Mouse (Mus musculus) MEL (cell line): ENCODE measurements at regions not wholly inside any gene's neighbourhood (a gene's known extent, or its start where the extent isn't known, plus 50 kb on each side); places are given as distances from the start of the nearest gene placed in this dataset.

ENCODE experiments used
- DNase-seq: peaks from one replicate; pipeline ENCODE4 v3.0.0; 2011; ENCODE audit warnings: low read depth, low spot score
- H3K27ac ChIP-seq: 2 replicates; pipeline ENCODE4 v1.5.1; 2012; ENCODE audit warnings: low read depth, mild to moderate bottlenecking, control low read depth, low read length, moderate library complexity; ENCODE audit not compliant: control insufficient read depth
- H3K27me3 ChIP-seq, 2 experiments: fragments of 150-350 bp in 1 of 2; sonication (generic) in 1 of 2; 2 replicates each; pipeline ENCODE4 v1.6.1; 2012; ENCODE audit warnings: low read length in 2 of 2, mild to moderate bottlenecking in 2 of 2, improper control_type of control experiment in 1 of 2, moderate library complexity in 1 of 2; ENCODE audit not compliant: insufficient read depth in 2 of 2, control insufficient read depth in 1 of 2
- H3K36me3 ChIP-seq, 2 experiments: 2 replicates each; pipeline ENCODE4 v1.6.1; 2012 to 2014; ENCODE audit warnings: low read length in 2 of 2, improper control_type of control experiment in 1 of 2, inconsistent platforms in 1 of 2, mild to moderate bottlenecking in 1 of 2; ENCODE audit not compliant: insufficient read depth in 2 of 2, control insufficient read depth in 1 of 2
- H3K4me1 ChIP-seq, 2 experiments: fragments of 150-350 bp in 1 of 2; sonication (generic) in 1 of 2; 2 replicates each; pipeline ENCODE4 v1.6.1; 2012; ENCODE audit warnings: low read length in 2 of 2, improper control_type of control experiment in 1 of 2, mild to moderate bottlenecking in 1 of 2; ENCODE audit not compliant: insufficient read depth in 2 of 2, control insufficient read depth in 1 of 2
- H3K4me3 ChIP-seq, 2 experiments: fragments of 150-350 bp in 1 of 2; sonication (generic) in 1 of 2; 2 replicates each; pipeline ENCODE4 v1.5.1; 2012; ENCODE audit warnings: low read depth in 2 of 2, low read length in 2 of 2, mild to moderate bottlenecking in 2 of 2, moderate library complexity in 2 of 2, control low read depth in 1 of 2, improper control_type of control experiment in 1 of 2; ENCODE audit not compliant: control insufficient read depth in 1 of 2, insufficient read depth in 1 of 2
- H3K79me2 ChIP-seq: 2 replicates; pipeline ENCODE4 v1.6.1; 2012; ENCODE audit warnings: mild to moderate bottlenecking, low read length, moderate library complexity; ENCODE audit not compliant: control insufficient read depth, poor library complexity, insufficient read depth
- H3K9ac ChIP-seq: 2 replicates; pipeline ENCODE4 v1.6.1; 2012; ENCODE audit warnings: low read depth, mild to moderate bottlenecking, control low read depth, low read length, moderate library complexity; ENCODE audit not compliant: control insufficient read depth, poor library complexity, severe bottlenecking
- H3K9me3 ChIP-seq: fragments of 150-350 bp; sonication (generic); replicated peaks from 2 replicates; pipeline ENCODE4 v1.6.1; 2012; ENCODE audit warnings: mild to moderate bottlenecking, low read length, improper control_type of control experiment, moderate library complexity; ENCODE audit not compliant: insufficient read depth
- CHD2 ChIP-seq: IDR thresholded peaks from 2 replicates; pipeline ENCODE4 v1.6.1; 2011; ENCODE audit warnings: low read length, improper control_type of control experiment
- ELF1 ChIP-seq: IDR thresholded peaks from 2 replicates; pipeline ENCODE4 v1.6.1; 2014; ENCODE audit warnings: low read depth, mild to moderate bottlenecking, inconsistent platforms, low read length, improper control_type of control experiment, moderate library complexity
- ETS1 ChIP-seq: IDR thresholded peaks from 2 replicates; pipeline ENCODE4 v1.6.1; 2012; ENCODE audit warnings: low read depth, mild to moderate bottlenecking, inconsistent platforms, low read length, improper control_type of control experiment, moderate library complexity
- GATA1 ChIP-seq: IDR thresholded peaks from 2 replicates; pipeline ENCODE4 v1.6.1; 2011; ENCODE audit warnings: low read depth, low read length, improper control_type of control experiment
- HCFC1 ChIP-seq: IDR thresholded peaks from 2 replicates; pipeline ENCODE4 v1.6.1; 2012; ENCODE audit warnings: low read depth, mild to moderate bottlenecking, inconsistent platforms, low read length, improper control_type of control experiment, moderate library complexity
- KAT2A ChIP-seq: conservative IDR thresholded peaks from 2 replicates; pipeline ENCODE4 v1.6.1; 2012; ENCODE audit warnings: low read depth, low read length, improper control_type of control experiment, inconsistent platforms
- MAFK ChIP-seq: IDR thresholded peaks from 2 replicates; pipeline ENCODE4 v1.6.1; 2011; ENCODE audit warnings: low read depth, mild to moderate bottlenecking, low read length, improper control_type of control experiment, borderline replicate concordance
- MAX ChIP-seq: IDR thresholded peaks from 2 replicates; pipeline ENCODE4 v1.6.1; 2011; ENCODE audit warnings: low read length, improper control_type of control experiment
- MAZ ChIP-seq: IDR thresholded peaks from 2 replicates; pipeline ENCODE4 v1.6.1; 2012; ENCODE audit warnings: low read depth, mild to moderate bottlenecking, inconsistent platforms, low read length, improper control_type of control experiment
- MEF2A ChIP-seq: IDR thresholded peaks from 2 replicates; pipeline ENCODE4 v1.6.1; 2014; ENCODE audit warnings: low read depth, mild to moderate bottlenecking, inconsistent platforms, low read length, improper control_type of control experiment; ENCODE audit not compliant: poor library complexity, insufficient replicate concordance, severe bottlenecking; ENCODE audit errors: extremely low read depth
- MYB ChIP-seq: IDR thresholded peaks from 2 replicates; pipeline ENCODE4 v1.6.1; 2011; ENCODE audit warnings: mild to moderate bottlenecking, low read depth, low read length, improper control_type of control experiment
- NELFE ChIP-seq: IDR thresholded peaks from 2 replicates; pipeline ENCODE4 v1.6.1; 2011; ENCODE audit warnings: low read depth, low read length, improper control_type of control experiment
- POLR2AphosphoS2 ChIP-seq: IDR thresholded peaks from 2 replicates; pipeline ENCODE4 v1.6.1; 2011; ENCODE audit warnings: low read length, improper control_type of control experiment
- SMC3 ChIP-seq: IDR thresholded peaks from 2 replicates; pipeline ENCODE4 v1.6.1; 2011; ENCODE audit warnings: low read depth, low read length, improper control_type of control experiment
- TAL1 ChIP-seq: IDR thresholded peaks from 2 replicates; pipeline ENCODE4 v1.6.1; 2012; ENCODE audit warnings: mild to moderate bottlenecking, inconsistent platforms, low read length, moderate library complexity, mixed read lengths
- TCF12 ChIP-seq: IDR thresholded peaks from 2 replicates; pipeline ENCODE4 v1.6.1; 2014; ENCODE audit warnings: low read depth, mild to moderate bottlenecking, inconsistent platforms, low read length, improper control_type of control experiment, moderate library complexity
- USF1 ChIP-seq: IDR thresholded peaks from 2 replicates; pipeline ENCODE4 v1.6.1; 2014; ENCODE audit warnings: low read depth, mild to moderate bottlenecking, inconsistent platforms, low read length, improper control_type of control experiment, moderate library complexity

- no peaks in the 10 kb centered on the region for H3K27me3 ChIP-seq
- DNase-seq, result no peak
- no peaks in the 10 kb centered on the region for H3K9me3 ChIP-seq
- TF ChIP-seq KAT2A (no peak), POLR2AphosphoS2 (no peak), SMC3 (no peak), TAL1 (no peak), NELFE (no peak)
- no peaks in the 10 kb centered on the region for H3K79me2 ChIP-seq
- no peak overlapping the region for H3K27ac ChIP-seq
- no peaks in the 10 kb centered on the region for H3K36me3 ChIP-seq
- no peak overlapping the region for H3K9ac ChIP-seq
- no peak overlapping the region for H3K4me3 ChIP-seq
- no peaks in the 10 kb centered on the region for H3K4me1 ChIP-seq
Observed at GRCm38 (mm10) chr8:86309460-86309859, 271.0 kb downstream of the Abcc12 start.

GRCm38 (mm10) chr8:86307339-86307738 lies 273.1 kb downstream of the Abcc12 start:
- DNase-seq, result no peak
- H3K79me2 ChIP-seq, result no peaks in the 10 kb centered on the region
- H3K9ac ChIP-seq, result no peak overlapping the region
- TF ChIP-seq GATA1 (no peak), MAFK (no peak), USF1 (no peak), MYB (no peak), HCFC1 (no peak), ELF1 (no peak), CHD2 (no peak), MEF2A (no peak), MAX (no peak), MAZ (no peak), ETS1 (no peak), TCF12 (no peak)
- TF ChIP-seq, all 39 proteins: peak for 0
- Histone ChIP-seq H3K4me1 (no peaks in the 10 kb centered on the region), H3K4me3 (no peak overlapping the region), H3K27ac (no peak overlapping the region), H3K36me3 (no peaks in the 10 kb centered on the region), H3K9me3 (no peaks in the 10 kb centered on the region), H3K27me3 (no peaks in the 10 kb centered on the region)
